Mouse (Mus musculus): ENCODE data around the gene She.

Gene She

GRCm38 (mm10) chr3:89863716-89864509 is 32.7 kb downstream of the She start:
- DNase-seq: no peak

- DNase-seq: no peak
Measured at GRCm38 (mm10) chr3:89865020-89865419, 33.9 kb downstream of the She start.

GRCm38 (mm10) chr3:89865764-89866163 is 34.6 kb downstream of the She start:
- DNase-seq: no peak

- DNase-seq: no peak
Measured at GRCm38 (mm10) chr3:89867651-89868050, 36.5 kb downstream of the She start.

GRCm38 (mm10) chr3:89868357-89868756 is 37.2 kb downstream of the She start:
- no peak for DNase-seq

GRCm38 (mm10) chr3:89868956-89869355 is 37.8 kb downstream of the She start:
- no peak for DNase-seq

- no peak for DNase-seq
Measured at GRCm38 (mm10) chr3:89869556-89869955, 38.4 kb downstream of the She start.

GRCm38 (mm10) chr3:89870472-89871271 is 39.5 kb downstream of the She start:
- DNase-seq: no peak

GRCm38 (mm10) chr3:89871339-89871914 is 40.3 kb downstream of the She start:
- no peak for DNase-seq

GRCm38 (mm10) chr3:89872209-89872608 is 41.0 kb downstream of the She start:
- DNase-seq: no peak

- DNase-seq: no peak
Measured at GRCm38 (mm10) chr3:89872684-89873083, 41.5 kb downstream of the She start.

- DNase-seq: no peak
Measured at GRCm38 (mm10) chr3:89874076-89874475, 42.9 kb downstream of the She start.

- no peak for DNase-seq
Measured at GRCm38 (mm10) chr3:89875021-89875420, 43.9 kb downstream of the She start.

GRCm38 (mm10) chr3:89875781-89876180 is 44.6 kb downstream of the She start:
- no peak for DNase-seq

- no peak for DNase-seq
Measured at GRCm38 (mm10) chr3:89876469-89876868, 45.3 kb downstream of the She start.

GRCm38 (mm10) chr3:89877129-89877528 is 46.0 kb downstream of the She start:
- DNase-seq: peak in 1 of 2 experiments; percentile 23

- DNase-seq: no peak
Measured at GRCm38 (mm10) chr3:89878456-89878855, 47.3 kb downstream of the She start.

GRCm38 (mm10) chr3:89879326-89879725 is 48.2 kb downstream of the She start:
- DNase-seq: no peak

- no peak for DNase-seq
Measured at GRCm38 (mm10) chr3:89880036-89880851, 49.1 kb downstream of the She start.

GRCm38 (mm10) chr3:89882556-89883181 is 51.5 kb downstream of the She start:
- peak in 1 of 2 experiments; percentile 21 for DNase-seq

- no peak for DNase-seq
Measured at GRCm38 (mm10) chr3:89883582-89884041, 52.4 kb downstream of the She start.

GRCm38 (mm10) chr3:89885766-89886165 is 54.6 kb downstream of the She start:
- DNase-seq: no peak

All from cerebellum, postnatal 36 days (tissue).